Mouse (Mus musculus): ENCODE results near the gene 4933427D14Rik.
"Not testable (repeated sequence)": the region's sequence is repeated elsewhere in the genome, so short reads cannot be mapped to it uniquely, and the experiment has no call there.

The 4933427D14Rik gene

DNA sequence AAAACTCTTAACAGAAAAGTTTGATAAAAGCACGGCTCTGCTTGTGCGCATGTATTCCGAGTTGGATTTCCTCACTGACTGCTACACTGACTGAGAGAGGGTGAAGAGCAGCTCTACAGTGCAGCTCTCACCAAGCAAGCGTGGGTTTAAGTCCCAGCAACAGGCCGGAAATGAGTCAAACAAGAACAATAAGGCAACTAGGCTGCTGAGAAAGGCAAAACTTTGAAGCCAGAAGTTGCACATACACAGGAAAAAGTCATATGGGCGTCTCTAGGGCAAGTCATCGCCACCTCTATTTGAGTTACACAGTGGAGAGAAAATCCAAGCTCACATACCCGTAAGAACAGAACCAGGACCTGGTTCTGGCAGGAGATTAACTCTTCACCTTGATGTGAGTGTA, 10.8 kb downstream of the 4933427D14Rik start:
- DNase-seq, result no peak

DNA sequence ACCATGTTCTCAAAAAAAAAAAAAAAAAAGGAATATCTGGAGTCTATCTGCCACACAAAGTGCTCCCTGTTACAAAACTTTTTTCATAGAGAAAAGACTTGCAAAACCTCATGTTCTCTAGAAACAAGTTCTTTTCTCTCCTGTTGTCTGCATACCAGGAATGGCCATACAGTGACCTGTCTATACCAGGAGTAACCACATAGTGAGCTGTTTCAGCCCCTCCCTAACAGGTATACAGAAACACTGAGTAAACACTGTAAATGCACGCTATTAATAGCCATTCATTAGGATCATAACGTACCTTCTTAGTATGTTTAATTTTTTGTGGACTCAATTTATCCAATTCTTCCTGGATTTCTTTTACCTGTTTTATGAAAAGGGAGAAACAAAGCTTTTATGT, 13.0 kb downstream of the 4933427D14Rik start:
- no peak for DNase-seq

DNA sequence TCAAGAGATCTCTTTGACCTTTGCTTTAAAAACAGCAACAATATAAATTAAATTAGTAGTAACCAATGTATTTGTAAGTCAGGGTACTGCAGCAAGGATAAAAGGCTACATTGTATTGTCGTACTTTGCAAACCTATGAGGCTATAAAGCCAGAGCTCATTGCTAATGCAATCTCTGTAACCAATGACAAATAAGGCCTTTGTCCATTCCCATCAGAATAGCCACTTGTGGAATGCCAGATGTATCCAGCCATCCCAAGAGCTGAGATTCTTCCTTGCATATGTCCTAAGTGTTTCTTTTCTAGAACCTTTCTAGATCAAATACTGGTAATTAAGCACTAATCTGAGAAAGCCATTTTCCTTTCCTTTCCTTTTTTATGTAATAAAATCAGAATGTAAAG, 16.4 kb downstream of the 4933427D14Rik start:
- no peak for DNase-seq

DNA sequence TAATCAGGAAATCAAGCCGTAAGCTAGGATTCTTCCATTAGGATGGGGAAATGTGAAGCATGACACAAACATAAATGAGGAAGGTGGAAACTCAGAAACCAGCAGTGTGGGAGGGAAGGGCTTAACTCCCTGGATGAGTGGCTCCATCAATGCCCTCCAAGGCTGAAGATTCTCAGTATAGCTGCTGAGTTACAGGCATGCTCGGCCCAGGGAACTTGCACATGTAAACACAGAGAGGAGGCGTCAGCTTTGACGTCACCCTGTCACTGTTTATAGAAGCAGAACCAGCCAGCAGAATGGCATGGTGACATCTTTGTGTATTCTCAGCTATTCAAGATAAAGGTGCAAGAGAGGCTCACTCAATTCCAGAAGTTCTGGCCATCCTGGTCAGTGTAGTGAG, 23.0 kb downstream of the 4933427D14Rik start:
- DNase-seq, result no peak

DNA sequence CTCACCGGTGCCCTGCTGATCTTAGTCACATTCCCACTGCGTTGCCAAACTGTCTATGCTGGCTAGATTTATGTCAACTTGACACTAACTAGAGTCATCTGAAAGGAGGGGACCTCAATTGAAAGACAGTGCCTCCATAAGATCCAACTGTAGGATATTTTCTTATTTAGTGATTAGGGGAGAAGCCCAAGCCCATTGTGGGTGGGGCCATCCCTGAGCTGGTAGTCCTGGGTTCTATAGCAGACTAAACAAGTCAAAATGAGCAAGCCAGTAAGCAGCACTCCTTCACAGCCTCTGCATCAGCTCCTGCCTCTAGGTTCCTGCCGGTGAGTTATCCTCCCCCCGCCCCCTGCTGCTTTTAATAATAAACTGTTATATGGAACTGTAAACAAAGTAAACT, 26.1 kb downstream of the 4933427D14Rik start:
- DNase-seq, result no peak

DNA sequence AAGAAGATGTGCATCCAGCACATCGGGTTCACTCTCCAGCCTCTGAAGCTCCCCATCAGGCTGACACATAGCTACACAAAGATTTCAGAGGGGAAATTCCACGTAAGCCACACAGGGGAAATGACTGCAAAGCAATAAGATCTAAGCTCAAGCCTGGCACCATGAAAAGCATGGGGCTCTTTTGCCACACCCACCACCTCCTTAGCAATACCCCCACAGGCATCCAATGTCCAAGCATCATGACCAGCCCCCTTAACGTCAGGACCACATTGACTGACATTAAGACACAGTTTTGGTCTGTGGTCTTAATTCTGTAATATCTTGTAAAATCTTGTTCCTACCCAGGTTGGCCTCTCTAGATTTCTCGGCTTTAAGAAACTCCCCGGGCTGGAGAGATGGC, 26.7 kb downstream of the 4933427D14Rik start:
- no peak for DNase-seq

DNA sequence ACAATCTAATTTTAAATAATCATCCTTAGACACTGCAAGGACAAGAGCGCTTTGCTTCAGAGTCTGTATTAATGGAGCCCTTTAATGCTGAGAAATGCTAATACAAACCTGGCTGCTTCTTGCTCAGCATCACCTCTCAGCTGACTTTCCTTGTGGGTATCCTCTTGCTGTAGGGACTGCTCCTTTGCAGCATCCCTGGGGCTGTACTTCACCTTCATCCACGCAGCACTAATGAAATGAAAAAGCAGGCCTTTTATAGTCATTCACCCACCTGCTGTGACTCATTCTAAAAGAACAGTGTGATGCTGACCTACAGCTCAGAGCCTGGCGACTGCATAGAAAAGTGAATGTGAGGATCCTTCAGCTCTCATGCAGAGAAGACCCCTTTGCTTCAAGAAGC, 30.7 kb downstream of the 4933427D14Rik start:
- DNase-seq, result no peak

DNA sequence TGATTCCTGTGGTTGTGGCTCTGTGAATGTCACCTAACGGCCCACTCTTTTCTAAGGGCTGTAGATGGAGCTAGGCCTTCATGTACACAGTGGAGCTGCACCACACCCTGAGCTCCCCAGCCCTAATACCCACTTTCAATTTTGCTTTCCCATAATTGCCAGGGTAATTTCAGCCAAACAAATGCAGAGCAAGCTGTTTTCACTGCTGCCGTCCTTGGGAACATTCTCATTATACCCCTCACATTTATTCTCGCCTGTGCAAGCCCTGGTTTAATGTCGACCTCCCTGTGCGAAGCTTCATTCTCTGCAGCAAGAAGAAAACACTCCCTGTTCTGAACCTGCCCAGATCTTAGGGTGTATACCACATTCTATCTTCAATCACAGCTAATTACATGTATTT, 31.3 kb downstream of the 4933427D14Rik start:
- DNase-seq, result no peak

DNA sequence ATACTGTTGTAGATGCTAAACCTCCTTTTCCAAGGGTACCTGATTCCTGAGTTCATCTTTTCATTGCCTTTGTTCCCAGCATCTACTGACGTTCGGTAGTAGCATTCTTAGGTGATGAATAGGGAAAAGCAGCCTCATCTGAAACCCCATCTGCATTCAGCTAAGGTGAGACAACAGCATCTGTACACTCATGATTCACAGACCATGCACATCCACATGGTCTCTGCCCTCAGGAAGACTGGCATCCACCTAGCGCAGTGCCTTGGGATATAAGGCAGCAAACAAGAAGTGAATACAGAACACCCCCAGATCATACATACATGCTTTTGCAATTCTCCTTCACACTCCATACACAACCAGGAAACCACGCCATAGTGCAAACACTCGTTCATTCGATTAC, 32.5 kb downstream of the 4933427D14Rik start:
- DNase-seq, result no peak

DNA sequence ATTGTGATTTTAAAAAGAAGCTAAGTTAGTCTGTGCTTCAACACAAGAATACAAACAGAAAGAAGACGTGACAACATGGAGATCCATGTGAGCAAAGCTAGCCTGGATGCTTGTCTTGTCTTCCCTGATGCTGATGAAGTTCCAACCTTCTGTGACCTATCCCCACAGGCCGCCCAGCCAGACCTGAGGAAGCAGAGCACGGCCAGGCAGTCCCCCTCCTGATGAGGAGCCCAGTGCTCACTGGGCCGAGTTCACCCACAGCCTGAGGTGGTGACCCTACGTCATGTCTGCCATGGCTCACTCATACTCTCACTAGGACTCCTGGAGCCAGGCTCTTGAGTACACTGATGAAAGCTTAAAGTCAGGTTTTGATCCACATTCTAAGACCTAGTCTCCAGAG, 33.8 kb downstream of the 4933427D14Rik start:
- DNase-seq, result no peak

DNA sequence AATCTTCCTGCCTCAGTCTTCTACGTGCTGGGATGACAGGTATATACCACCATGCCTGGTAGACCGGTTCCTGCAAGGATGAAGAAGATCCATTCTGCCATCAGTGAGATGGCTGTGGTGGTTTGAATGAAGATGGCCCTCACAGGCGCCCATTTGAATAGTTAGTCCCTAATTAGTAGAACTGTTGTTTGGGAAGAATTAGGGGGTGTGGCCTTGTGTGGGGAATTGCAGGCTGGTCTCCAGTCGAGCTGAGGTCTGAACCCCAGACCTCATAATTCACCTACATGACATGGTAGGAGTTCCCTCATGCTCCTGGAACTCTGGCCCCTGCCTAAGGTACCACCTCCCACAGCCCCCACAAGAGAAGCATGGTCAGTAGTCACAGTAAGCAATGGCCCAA, 35.4 kb downstream of the 4933427D14Rik start:
- DNase-seq, result not testable (repeated sequence)

DNA sequence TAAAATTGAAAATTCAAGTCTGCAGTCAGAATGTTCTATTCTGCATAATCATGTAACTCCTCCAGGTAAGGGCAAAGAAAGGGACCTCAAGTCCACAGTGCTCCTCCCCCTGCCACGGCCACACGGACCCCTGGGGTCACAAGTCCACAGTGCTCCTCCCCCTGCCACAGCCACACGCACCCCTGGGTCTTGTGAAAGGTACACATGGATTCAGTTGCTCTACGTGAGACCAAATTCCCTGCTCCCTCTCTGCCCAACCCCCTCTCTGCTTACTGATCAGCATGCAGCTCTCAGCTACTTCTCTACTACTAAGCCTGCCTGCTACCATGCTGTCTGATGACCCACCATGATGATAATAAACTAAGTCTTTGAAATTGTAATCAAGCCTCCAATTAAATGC, 37.4 kb downstream of the 4933427D14Rik start:
- DNase-seq, result no peak

DNA sequence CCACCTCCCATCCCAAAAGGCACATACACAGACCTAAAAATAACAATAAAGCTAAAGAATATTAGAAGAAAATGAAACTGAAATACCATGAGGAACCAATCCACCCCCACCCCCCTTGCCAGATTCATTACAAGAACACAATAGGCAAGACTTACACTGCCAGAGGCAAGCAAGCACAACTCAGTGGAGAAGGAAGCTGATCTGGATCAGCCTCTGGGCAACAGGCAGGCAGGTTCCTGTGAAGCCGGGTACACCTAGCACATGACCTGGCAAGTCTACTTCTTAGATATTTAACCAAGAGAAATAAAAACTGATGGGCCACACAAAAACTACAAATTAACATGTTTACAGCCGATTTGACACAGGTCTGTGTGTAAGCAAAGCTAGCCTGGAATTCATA, 44.1 kb downstream of the 4933427D14Rik start:
- no peak for DNase-seq

DNA sequence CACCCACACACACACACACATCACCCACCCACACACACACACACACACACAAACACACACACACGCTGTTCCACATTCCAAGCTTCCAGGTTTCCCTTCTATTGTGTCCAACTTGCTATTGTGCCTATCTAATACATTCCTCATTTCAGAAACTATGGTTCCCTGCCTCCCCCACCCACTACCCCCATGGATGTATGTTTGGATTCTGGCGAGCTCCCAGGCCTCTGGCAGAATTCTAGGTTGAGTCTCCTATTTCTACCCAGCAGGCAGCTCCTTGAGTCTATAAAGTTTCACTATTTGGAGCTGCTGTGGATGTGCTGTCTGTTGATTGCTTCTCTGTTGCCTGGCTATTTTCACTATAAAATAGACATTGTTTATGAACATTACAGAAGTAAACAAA, 50.6 kb downstream of the 4933427D14Rik start:
- DNase-seq, result no peak

DNA sequence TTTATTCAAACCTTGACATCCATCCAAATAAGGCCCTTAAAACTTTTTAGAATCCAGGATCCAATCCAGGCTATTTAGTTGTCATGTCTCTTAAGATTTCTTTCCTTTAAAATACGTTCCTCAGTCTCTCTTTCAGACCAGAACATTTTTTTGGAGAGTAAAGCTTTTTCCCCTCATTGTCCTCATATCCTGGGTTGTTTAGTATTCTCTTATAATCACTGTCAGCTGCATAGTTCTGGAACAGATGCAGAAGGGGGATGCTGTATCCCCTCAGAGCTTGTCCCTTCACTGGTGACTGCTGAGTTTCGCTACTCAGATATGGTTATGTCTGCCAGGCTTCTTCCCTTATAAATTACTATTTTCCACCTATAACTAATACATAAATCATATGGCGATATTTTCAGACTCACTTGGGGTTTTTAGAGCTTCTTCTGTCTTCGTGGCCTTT, 51.3 kb downstream of the 4933427D14Rik start:
- no peak for DNase-seq

DNA sequence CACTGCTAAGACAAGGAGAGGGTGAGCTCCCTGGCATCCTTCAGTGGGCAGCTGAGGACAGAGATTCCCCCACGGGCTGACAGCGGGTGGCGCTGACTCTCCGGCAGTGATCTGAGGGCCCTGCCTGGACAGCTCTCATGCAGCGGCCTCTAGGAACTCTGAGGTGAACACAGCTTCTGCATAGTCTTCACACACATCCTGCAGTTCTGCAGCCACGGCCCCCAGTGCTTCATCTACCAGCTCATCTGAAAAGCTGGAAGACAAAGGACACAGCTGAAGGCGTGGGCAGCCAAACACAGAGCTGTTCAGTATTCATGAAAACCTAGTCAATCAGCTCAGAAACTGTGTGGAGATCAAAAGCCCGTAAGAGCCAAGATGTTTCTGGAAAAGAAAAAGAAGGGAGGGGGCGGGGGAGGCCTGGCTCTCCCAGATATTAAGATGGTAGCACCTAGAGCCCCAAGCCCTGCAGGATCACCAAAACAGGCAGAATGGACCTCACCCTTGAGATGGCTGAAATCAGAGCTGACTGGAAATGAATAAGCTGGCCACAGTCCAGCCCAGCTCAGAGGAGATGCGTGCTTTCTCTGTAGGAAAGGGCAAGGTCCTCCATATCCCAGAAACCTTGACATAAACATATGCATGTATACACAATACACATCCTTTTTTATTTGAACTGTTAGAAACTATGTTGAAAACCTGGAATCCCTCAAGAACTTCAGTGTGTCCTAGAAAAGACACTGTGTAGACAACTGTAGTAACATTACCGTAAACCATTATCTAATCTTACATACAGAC, 51.9 kb downstream of the 4933427D14Rik start:
- no peak for DNase-seq

DNA sequence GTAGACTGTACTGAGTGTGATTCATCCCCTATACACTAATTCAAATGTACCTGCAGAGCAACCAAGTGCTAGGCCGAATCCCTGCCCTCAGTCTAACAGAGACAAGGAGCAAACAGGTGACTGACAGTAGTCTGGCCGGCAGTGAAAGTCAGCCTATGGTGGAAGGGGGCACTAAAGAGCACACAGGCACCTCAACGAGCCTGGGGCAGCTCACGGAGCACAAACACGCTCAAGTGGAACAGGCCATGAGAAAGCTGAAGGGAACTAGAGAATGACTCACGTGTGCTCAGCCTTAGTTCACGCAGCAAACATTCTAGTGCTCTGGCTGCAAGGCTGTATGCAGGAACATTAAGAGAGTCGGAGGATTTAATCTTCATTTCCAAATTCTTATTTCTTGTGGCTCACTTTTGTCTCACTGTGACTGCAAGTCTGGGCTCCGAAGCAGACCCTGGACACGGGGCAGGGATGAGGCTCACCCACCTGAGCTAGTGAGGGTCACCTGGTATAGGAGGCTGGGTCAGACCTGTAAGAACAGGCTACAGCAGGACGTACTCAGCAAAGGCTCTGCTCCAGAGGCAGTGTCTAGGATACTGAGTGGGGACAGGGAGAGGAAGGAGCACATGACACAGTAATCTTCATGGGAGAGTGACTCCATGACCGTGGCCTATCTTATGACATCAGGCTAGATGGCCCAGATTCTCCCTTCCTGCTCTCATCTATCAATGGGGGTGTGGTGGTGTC, 54.0 kb downstream of the 4933427D14Rik start:
- DNase-seq, result no peak

DNA sequence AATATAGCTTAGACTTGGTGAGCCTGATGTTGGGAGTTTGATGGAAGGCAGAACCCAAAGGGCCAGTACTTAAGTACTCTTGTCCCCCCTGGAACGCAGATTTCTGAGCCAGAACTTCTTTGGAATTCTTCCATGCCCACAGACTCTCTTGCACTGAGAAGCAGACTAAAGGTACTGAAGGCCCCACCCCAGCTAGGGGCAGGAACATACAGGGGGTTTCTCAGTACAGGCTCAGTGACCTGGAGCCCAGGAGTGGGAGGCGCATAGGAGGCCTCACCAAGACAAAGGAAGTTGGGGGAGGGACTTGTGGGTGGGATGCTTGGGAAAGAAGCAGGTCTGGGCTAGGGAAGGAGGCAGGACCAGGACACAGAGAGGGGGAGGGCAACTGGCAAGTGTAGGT, 56.1 kb downstream of the 4933427D14Rik start:
- no peak for DNase-seq

DNA sequence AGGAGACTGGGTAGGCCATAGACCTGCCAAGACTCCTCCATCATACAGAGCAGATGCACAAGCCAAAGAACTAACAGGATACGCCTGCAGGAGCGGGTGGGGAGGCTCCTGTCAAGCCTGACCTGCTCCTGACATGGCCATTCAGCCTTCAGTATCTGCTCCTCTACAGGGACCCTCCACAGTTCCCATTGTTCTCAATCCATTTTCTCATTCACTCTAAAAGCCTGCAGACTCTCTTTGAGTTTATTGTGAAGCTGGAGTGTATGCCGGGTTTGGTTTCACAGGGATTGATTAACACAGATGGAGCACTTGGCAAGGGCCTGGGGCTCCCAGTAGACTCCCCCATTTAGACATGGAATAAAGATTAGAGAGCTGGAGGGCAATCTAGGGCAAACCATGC, 59.3 kb downstream of the 4933427D14Rik start:
- no peak for DNase-seq

DNA sequence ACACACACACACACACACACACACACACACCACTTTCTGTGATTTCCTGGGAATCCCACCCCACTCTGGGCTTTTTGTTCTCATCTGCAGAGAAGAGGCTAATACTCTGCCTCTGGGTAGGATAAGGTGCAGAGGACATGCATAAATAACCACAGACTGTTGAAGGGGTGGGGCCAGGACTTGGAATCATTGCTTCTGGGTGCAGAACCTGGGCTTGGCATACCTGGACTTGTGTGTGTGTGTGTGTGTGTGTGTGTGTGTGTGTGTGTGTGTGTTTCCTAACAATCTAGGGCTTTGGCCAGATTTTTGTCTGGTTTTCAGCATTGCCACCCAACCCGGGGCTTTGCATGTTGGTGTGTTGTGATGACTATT, 61.4 kb downstream of the 4933427D14Rik start:
- no peak for DNase-seq

DNA sequence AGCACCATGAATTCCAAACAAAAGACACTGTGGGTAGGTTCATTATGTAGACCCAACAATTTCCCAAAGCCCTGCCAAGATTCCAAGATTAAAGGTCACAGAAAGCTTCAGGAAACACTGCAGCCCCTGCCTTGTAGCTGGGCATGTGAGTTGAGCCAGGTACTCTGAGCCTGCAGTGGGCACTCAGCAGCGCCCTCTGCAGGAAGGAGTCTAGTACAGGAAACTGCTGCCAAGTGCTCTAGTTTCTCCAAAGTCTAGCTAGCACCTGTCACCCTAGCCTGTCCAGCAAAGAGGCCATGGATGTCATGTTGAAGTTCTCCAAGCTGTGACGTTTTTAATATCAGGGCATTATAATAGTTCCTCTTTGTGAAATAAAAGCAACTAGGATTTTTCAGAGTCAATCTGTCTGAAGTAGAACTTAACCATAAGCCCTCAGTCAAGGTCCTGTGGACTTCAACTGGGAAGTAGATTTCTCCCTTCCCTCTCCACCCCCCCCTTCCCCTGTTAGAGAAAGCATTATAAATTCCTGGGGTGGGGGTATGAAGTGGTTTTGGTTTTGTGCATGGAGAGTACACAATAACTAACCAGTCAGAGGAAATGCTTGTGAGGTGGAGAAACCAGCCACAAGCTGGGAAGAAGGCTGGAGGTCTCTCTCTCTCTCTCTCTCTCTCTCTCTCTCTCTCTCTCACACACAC, 61.9 kb downstream of the 4933427D14Rik start:
- no peak for DNase-seq

DNA sequence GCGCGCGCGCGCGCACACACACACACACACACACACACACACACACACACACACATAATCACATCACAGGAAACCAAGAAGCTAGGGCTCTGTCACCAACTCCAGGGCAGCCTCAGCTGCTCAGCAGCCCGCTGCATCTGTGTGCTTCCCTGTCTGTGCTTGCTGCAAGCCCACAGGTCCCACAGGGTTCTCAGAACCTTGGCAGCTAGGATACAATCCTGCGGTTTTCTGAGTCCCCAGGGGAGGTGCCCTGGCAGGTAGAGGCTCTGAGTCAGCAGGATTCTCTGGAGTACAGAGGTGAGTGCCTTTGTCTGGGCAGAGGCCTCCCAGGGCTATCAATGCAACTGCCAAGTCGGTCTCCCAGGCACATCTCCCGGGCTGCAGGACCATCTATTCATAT, 64.4 kb downstream of the 4933427D14Rik start:
- DNase-seq, result no peak

DNA sequence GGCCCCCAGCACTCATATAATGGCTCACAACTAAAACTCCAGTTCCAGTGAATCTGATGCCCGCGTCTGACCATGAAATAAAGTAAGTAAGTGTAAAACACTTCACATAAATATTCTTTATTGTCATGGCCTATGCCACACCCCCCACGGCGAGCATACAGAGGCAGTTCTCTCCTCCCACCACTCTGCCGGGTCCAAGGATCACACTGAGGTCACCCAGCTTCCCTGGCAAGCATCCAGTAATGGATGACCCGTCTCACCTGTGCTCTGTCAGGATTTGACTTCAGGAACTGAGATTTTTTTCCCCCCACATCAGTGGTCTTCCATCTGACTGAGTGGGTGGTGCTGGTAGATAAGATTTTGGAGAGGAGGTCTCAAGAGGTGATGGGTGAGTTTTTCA, 67.1 kb downstream of the 4933427D14Rik start:
- no peak for DNase-seq

All from right cerebral cortex, postnatal 4 days (tissue).